Mouse (Mus musculus): Measurements from ENCODE around the gene Srrt. TPM values are rescaled to one million over a fixed set of nuclear protein-coding genes. Genes with fewer than 3 reads are reported as not detected.

The Srrt gene
- total RNA-seq, 1 experiment = 350 TPM

DNA sequence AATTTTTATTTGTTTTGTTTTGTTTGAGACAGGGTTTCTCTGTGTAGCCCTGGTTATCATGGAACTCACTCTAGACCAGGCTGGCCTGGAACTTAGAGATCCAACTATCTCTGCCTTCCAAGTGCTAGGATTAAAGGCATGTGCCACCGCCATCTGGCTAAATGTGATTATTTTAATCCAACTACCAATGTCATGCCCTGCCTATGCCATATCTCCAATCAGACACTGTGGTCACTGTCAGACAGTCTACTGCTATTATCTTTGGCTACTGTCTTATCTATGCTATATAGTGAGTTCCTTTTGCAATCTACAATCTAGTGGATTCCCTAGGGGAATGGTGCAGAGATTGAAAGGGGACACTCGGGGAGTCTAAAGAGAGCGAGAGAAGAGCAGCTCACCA, 13.5 kb upstream of the Srrt start:
- in situ Hi-C loops (cut with MboI; ENCODE audit: low sequenced_read_pairs in 2 of 2, unreplicated experiment in 2 of 2) = no loop called here
- DNase-seq (ENCODE audit: low read depth, low spot score) = no peak
- Histone ChIP-seq H3K4me3 (ENCODE audit: insufficient read depth in 1 of 2, low read depth in 1 of 2, low read length in 2 of 2, poor library complexity in 1 of 2, severe bottlenecking in 1 of 2) (no peak overlapping the region), H3K36me3 (ENCODE audit: control insufficient read depth, insufficient read depth, low read length, poor library complexity, severe bottlenecking) (peaks cover 11% of the 10 kb centered on the region), H3K9ac (ENCODE audit: insufficient read depth, low read depth, low read length, poor library complexity, severe bottlenecking) (no peak overlapping the region), H3K9me3 (ENCODE audit: control insufficient read depth, insufficient read depth, low read depth, low read length) (no peaks in the 10 kb centered on the region), H3K4me1 (ENCODE audit: control insufficient read depth in 2 of 2, insufficient read depth in 2 of 2, low read length in 2 of 2, poor library complexity in 1 of 2) (peaks cover 0 to 4% of the 10 kb centered on the region in 2 experiments; a peak in 2 of 4 replicates), H3K27ac (ENCODE audit: insufficient read depth, low read depth, low read length, poor library complexity, severe bottlenecking) (no peak overlapping the region)
- TF ChIP-seq MAFK (IDR thresholded peaks at IDR 0.05; ENCODE audit: insufficient read depth, low read depth, low read length) (no peak), ZC3H11A (IDR thresholded peaks at IDR 0.05; ENCODE audit: borderline replicate concordance, low read depth, low read length) (no peak), HCFC1 (IDR thresholded peaks at IDR 0.05; ENCODE audit: borderline replicate concordance, insufficient read depth, low read length) (no peak), ZNF384 (IDR thresholded peaks at IDR 0.05; ENCODE audit: low read depth, low read length) (no peak), CHD2 (IDR thresholded peaks at IDR 0.05; ENCODE audit: low read depth, low read length) (no peak)

DNA sequence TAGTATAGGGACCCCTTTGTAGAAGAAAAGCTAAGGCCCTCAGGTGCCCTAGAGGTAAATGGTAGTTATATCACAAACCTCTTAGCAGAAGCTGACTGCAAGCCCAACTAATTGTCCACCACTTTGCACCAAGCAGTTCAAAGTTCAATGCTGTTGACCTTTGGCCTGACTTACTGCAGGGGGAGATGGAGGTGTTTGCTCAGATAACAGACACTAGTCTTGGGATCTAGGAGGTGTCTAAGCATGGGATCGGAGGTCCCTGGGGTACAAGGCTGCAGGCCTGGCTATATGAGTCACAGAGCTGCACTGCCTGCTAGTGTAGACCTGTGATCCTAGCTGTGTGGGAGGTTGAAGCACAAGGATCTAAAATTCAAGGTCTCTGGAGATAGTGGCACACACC, 11.1 kb upstream of the Srrt start:
- H3K4me3 ChIP-seq (ENCODE audit: insufficient read depth in 1 of 2, low read depth in 1 of 2, low read length in 2 of 2, poor library complexity in 1 of 2, severe bottlenecking in 1 of 2) = no peak overlapping the region
- no peak for DNase-seq (ENCODE audit: low read depth, low spot score)
- no peak overlapping the region for H3K27ac ChIP-seq (ENCODE audit: insufficient read depth, low read depth, low read length, poor library complexity, severe bottlenecking)
- H3K9ac ChIP-seq (ENCODE audit: insufficient read depth, low read depth, low read length, poor library complexity, severe bottlenecking) = no peak overlapping the region
- TF ChIP-seq HCFC1 (IDR thresholded peaks at IDR 0.05; ENCODE audit: borderline replicate concordance, insufficient read depth, low read length) (no peak), CHD2 (IDR thresholded peaks at IDR 0.05; ENCODE audit: low read depth, low read length) (no peak), ZC3H11A (IDR thresholded peaks at IDR 0.05; ENCODE audit: borderline replicate concordance, low read depth, low read length) (no peak), MAFK (IDR thresholded peaks at IDR 0.05; ENCODE audit: insufficient read depth, low read depth, low read length) (no peak), ZNF384 (IDR thresholded peaks at IDR 0.05; ENCODE audit: low read depth, low read length) (no peak)
- in situ Hi-C loops (cut with MboI; ENCODE audit: low sequenced_read_pairs in 2 of 2, unreplicated experiment in 2 of 2) = no loop called here
- H3K9me3 ChIP-seq (ENCODE audit: control insufficient read depth, insufficient read depth, low read depth, low read length) = no peaks in the 10 kb centered on the region
- peaks cover 5% of the 10 kb centered on the region; the same call in 1 of the 2 replicates for H3K36me3 ChIP-seq (ENCODE audit: control insufficient read depth, insufficient read depth, low read length, poor library complexity, severe bottlenecking)
- H3K4me1 ChIP-seq (ENCODE audit: control insufficient read depth in 2 of 2, insufficient read depth in 2 of 2, low read length in 2 of 2, poor library complexity in 1 of 2) = peaks cover 0 to 16% of the 10 kb centered on the region in 2 experiments; a peak in 2 of 4 replicates

DNA sequence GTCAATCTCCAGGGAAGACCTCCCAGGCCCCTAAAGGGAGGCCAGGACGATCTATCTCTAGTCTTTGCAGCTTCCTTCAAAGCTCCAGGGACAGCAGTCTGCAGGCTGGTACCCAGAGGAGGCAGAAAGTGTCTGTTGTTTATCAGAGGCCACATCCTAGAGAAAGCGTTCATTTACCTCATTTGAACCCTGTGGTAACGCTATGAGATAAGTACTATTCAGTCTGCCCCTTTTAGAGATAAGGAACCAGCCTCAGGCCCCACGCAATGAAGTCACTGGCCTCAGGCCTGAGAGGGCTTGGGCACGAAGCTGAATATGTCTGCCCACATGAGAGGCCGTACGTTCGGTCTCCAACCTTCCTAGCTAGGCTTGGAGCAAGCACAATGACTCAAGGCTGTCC, 9.9 kb upstream of the Srrt start:
- in situ Hi-C loops (cut with MboI; ENCODE audit: low sequenced_read_pairs in 2 of 2, unreplicated experiment in 2 of 2) = no loop called here
- H3K36me3 ChIP-seq (ENCODE audit: control insufficient read depth, insufficient read depth, low read length, poor library complexity, severe bottlenecking) = peaks cover 6% of the 10 kb centered on the region; the same call in 1 of the 2 replicates
- TF ChIP-seq HCFC1 (IDR thresholded peaks at IDR 0.05; ENCODE audit: borderline replicate concordance, insufficient read depth, low read length) = no peak
- no peak for TF ChIP-seq MAFK (IDR thresholded peaks at IDR 0.05; ENCODE audit: insufficient read depth, low read depth, low read length)
- no peak for TF ChIP-seq CHD2 (IDR thresholded peaks at IDR 0.05; ENCODE audit: low read depth, low read length)
- TF ChIP-seq ZC3H11A (IDR thresholded peaks at IDR 0.05; ENCODE audit: borderline replicate concordance, low read depth, low read length) = no peak
- no peak for TF ChIP-seq ZNF384 (IDR thresholded peaks at IDR 0.05; ENCODE audit: low read depth, low read length)

DNA sequence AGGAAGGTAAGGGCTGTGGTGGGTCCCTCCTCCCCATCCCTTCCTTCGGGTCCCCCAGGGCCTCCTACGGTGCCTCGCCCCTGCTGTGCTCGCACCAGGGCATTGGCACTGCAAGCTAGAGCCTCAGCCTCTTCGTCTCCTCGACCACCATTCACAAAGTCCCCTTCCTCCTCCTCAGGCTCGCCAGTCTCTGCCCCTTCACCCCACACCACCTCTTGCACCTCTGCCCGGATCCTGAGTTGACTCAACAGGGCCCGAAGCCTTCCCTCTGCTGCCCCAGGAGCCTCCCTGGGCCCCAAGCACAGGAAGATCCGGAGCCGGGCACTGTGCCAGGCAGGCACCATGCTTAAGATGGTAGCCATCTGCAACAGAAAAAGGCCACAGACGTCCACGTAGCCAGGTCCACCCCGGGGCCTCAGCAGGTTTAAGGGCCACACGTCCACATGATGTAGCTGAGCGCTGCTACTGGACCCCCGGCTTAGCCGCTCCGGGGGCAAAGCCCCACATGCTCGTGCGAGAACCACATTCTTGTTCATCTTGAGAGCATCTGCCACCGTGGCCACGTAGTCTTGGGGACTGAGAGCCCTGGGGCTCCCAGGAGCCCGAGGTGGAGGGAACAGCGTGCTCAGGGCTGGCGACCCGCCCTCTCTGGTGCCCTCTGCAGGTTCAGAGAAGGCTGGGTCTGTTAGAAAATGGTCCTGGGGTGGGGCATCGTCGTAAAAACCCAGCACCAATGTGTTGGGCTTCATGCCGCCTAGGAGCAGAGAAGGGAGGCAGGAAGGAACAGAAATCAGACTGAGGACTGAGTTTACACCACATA, 7.8 kb upstream of the Srrt start:
- peak overlapping the region; percentile 3 to 56; a peak in 3 of 4 replicates for H3K4me3 ChIP-seq (ENCODE audit: insufficient read depth in 1 of 2, low read depth in 1 of 2, low read length in 2 of 2, poor library complexity in 1 of 2, severe bottlenecking in 1 of 2)
- no peaks in the 10 kb centered on the region for H3K9me3 ChIP-seq (ENCODE audit: control insufficient read depth, insufficient read depth, low read depth, low read length)
- TF ChIP-seq ZNF384 (IDR thresholded peaks at IDR 0.05; ENCODE audit: low read depth, low read length) = no peak
- no peak for TF ChIP-seq HCFC1 (IDR thresholded peaks at IDR 0.05; ENCODE audit: borderline replicate concordance, insufficient read depth, low read length)
- no peak for TF ChIP-seq MAFK (IDR thresholded peaks at IDR 0.05; ENCODE audit: insufficient read depth, low read depth, low read length)
- no peak for TF ChIP-seq CHD2 (IDR thresholded peaks at IDR 0.05; ENCODE audit: low read depth, low read length)
- TF ChIP-seq ZC3H11A (IDR thresholded peaks at IDR 0.05; ENCODE audit: borderline replicate concordance, low read depth, low read length) = no peak
- peaks cover 0 to 16% of the 10 kb centered on the region in 2 experiments; a peak in 2 of 4 replicates for H3K4me1 ChIP-seq (ENCODE audit: control insufficient read depth in 2 of 2, insufficient read depth in 2 of 2, low read length in 2 of 2, poor library complexity in 1 of 2)
- H3K27ac ChIP-seq (ENCODE audit: insufficient read depth, low read depth, low read length, poor library complexity, severe bottlenecking) = no peak overlapping the region
- in situ Hi-C loops (cut with MboI; ENCODE audit: low sequenced_read_pairs in 2 of 2, unreplicated experiment in 2 of 2) = no loop called here
- peaks cover 14% of the 10 kb centered on the region for H3K36me3 ChIP-seq (ENCODE audit: control insufficient read depth, insufficient read depth, low read length, poor library complexity, severe bottlenecking)
- no peak for DNase-seq (ENCODE audit: low read depth, low spot score)
- peak overlapping the region; percentile 67; the same call in 1 of the 2 replicates for H3K9ac ChIP-seq (ENCODE audit: insufficient read depth, low read depth, low read length, poor library complexity, severe bottlenecking)

More for the DNA sequence above, 9.9 kb upstream of the Srrt start:
- H3K4me1 ChIP-seq (ENCODE audit: control insufficient read depth in 2 of 2, insufficient read depth in 2 of 2, low read length in 2 of 2, poor library complexity in 1 of 2) = peaks cover 0 to 18% of the 10 kb centered on the region in 2 experiments; a peak in 2 of 4 replicates
- DNase-seq (ENCODE audit: low read depth, low spot score) = no peak
- no peak overlapping the region for H3K4me3 ChIP-seq (ENCODE audit: insufficient read depth in 1 of 2, low read depth in 1 of 2, low read length in 2 of 2, poor library complexity in 1 of 2, severe bottlenecking in 1 of 2)
- no peaks in the 10 kb centered on the region for H3K9me3 ChIP-seq (ENCODE audit: control insufficient read depth, insufficient read depth, low read depth, low read length)
- H3K27ac ChIP-seq (ENCODE audit: insufficient read depth, low read depth, low read length, poor library complexity, severe bottlenecking) = no peak overlapping the region
- no peak overlapping the region for H3K9ac ChIP-seq (ENCODE audit: insufficient read depth, low read depth, low read length, poor library complexity, severe bottlenecking)

All from ES-E14 (cell line).